Mouse (Mus musculus) spleen, embryonic (tissue): ENCODE results near the gene Lpp.

Experiments used
- CTCF ChIA-PET: fragments of 350-600 bp; sonication (Branson Sonifier 250); formaldehyde crosslinking; loops from one replicate; lab custom pipeline; 2022; lab: Charles Lee

Gene Lpp

GRCm38 (mm10) chr16:24434531-24435114 lies 41.3 kb downstream of the Lpp start:
- CTCF ChIA-PET, result no interaction called here

DNA sequence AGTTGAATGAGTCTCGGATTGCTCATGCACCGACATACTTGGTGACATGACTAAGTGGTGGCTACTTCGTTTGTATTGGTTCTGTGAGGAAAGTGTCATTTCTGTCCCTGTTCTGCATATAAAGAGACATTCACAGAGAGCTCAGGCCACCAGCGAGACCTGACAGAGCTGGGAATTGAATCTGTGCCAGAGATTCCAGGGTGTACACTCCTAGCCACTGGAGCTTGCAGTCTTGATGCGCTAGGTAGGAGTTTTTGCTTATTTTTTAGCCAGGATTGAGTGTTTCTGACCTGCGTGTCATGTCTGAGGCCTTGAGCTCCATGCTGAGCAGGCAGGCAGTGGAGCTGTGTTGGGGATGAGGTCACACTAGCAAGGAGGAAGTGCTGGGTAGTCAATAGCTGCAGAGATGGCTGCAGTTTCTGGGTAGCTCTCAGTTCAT lies 41.8 kb downstream of the Lpp start:
- CTCF ChIA-PET, result no interaction called here

- CTCF ChIA-PET, result no interaction called here
Measured at GRCm38 (mm10) chr16:24438438-24438837, 45.1 kb downstream of the Lpp start.

GRCm38 (mm10) chr16:24441338-24441737 lies 48.0 kb downstream of the Lpp start:
- CTCF ChIA-PET, result no interaction called here

GRCm38 (mm10) chr16:24442500-24443122 lies 49.3 kb downstream of the Lpp start:
- CTCF ChIA-PET, result interaction anchor here (0.6 to 0.7 kb wide), 2 partner anchors 329 to 506 kb away, joined by 3 to 6 read pairs; no protein-coding TSS in a partner anchor

DNA sequence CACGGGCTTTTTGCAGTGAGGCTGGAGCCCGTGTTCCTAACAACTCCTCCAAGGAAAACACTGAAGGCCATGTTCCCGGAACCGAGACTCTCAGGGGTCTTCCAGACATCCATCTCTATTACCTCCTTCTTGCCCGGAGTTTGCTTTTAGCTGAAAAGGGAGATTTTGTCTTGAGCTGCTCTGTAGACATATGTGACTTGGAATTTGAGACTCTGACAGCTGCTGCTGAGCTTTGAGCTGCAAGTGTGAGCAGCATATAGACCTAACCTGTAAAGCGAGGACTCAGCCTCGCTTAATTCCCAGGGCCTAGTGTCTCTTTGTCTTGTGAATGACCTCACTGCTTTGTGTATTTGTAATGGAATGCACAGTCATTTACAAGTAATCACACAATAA lies 49.8 kb downstream of the Lpp start:
- CTCF ChIA-PET, result no interaction called here

DNA sequence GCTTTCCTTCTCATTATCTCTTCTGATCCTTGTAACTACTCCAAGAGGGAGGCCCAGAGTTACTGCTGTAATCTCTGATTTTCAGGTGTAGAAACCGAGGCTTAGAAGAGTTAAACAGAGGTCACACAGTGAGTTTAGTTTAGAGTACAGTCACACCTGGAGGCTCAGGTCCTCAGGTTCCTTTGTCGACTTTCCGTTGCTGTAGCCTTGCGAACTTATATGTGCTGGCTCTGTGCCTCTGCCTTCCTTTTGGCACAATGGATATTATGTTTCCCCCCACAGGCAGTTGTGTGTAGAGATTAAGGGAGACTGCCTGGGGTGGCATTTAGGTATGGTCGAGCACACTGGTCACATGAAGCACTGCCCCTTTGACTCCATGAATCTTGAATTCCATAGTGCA lies 50.2 kb downstream of the Lpp start:
- CTCF ChIA-PET, result no interaction called here

DNA sequence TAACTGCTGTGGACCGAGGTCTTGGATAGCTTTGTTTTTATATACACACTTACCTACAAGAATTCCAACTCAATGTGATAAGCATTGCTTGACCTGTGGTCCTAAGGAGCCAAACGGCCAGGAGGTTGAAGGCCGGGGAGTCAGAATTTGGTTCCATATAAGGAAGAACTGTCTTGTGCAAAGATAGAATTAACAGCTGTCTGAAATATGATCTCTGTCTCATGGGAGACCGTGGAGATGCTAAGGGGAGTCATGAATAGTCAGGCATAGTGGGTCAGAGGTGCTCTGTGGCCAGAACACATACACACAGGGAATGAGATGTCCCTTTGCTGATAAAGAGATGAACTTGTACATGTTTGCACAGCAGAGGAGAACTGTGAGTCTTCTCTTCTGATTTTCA lies 51.5 kb downstream of the Lpp start:
- CTCF ChIA-PET, result no interaction called here

DNA sequence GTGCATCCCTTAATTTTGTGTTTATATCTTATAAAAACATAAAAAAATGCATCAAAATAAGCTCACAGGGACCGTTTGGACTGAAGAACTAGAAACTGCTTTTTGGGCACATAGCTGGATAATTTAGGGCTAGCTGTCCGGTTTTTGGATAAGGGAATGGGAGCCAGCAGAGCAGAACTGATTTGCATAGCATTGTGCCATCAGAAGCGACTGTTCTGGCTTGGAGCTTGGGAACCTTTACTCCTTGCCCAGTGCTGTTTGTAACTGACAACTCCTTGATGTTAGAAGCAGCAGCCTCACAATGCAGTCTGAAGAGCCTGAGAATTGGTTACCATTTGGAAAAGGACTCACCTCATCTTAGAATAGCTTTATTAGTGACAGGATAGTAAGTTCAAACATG lies 52.2 kb downstream of the Lpp start:
- CTCF ChIA-PET, result no interaction called here

GRCm38 (mm10) chr16:24446449-24446848 lies 53.1 kb downstream of the Lpp start:
- CTCF ChIA-PET, result interaction anchor here (0.6 kb wide), 1 partner anchor 414 kb away, joined by 3 read pairs; no protein-coding TSS in a partner anchor

- CTCF ChIA-PET, result no interaction called here
Measured at GRCm38 (mm10) chr16:24447666-24448492, 54.6 kb downstream of the Lpp start.

GRCm38 (mm10) chr16:24448493-24448845 lies 55.2 kb downstream of the Lpp start:
- CTCF ChIA-PET, result no interaction called here

- CTCF ChIA-PET, result interaction anchor here (0.6 kb wide), 1 partner anchor 327 kb away, joined by 3 read pairs; no protein-coding TSS in a partner anchor
Measured at GRCm38 (mm10) chr16:24449806-24450205, 56.5 kb downstream of the Lpp start.

GRCm38 (mm10) chr16:24450256-24450655 lies 56.9 kb downstream of the Lpp start:
- CTCF ChIA-PET, result interaction anchor here (0.5 to 0.6 kb wide), 2 partner anchors 327 to 611 kb away, joined by 3 read pairs; no protein-coding TSS in a partner anchor

DNA sequence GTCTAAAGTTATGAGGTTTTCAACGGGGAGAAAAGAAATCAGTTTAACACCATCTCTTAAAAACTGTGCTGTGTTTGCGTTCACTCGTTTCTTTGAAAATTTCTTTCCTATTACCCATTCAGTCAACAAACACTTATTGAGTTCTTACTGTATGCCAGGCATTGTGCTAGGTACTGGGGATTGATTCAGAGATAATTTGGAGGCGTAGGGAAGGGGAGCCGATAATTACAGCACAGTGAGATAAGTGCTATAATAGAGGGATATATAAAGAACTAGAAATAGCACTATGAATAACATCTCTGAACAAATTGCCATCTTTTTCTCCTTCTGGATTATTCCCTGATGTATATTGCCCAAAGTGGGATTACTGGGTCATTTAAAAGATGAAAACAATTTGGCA lies 57.8 kb downstream of the Lpp start:
- CTCF ChIA-PET, result interaction anchor here (0.6 kb wide), 1 partner anchor 372 kb away, joined by 5 read pairs; no protein-coding TSS in a partner anchor

DNA sequence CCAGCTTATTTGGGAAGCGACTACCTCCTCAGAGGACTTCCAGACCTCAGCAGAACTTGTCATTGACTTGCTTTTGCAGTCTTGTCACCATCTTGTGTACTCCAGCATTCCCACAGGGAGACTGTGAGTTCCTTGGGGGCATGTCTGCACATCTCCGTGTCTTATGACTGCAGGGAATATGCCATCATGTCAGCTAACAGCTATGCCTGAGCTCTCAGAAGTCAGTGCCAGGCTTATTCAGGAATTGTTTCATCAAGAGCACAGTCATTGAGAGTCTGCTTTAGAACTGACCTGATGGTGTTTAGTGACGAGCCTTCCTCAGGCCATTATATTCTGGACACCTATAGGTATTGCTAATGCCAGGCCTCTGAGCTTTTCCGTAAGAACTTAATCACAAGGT lies 60.2 kb downstream of the Lpp start:
- CTCF ChIA-PET, result interaction anchor here (0.7 kb wide), 2 partner anchors 17 to 1114 kb away, joined by 3 to 16 read pairs; no protein-coding TSS in a partner anchor

DNA sequence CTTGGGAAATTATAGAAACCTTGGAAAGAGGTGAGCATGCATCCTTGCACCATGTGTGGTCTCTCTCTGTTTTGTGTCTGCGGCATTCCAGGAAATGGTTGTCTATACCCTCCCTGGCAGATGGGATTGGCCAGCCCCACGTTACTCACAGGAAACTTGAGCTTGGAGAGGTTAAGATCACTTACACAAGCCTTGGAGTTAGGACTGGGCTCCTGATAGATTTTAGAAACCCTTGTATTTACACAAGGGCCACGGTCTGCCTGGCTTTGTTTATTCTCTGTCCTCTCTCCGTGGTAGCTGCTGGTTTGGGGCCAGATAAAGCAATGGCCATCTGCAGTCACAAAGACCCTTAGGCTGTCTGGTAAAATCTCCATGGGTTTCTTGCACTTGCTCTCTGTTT lies 61.2 kb downstream of the Lpp start:
- CTCF ChIA-PET, result no interaction called here

GRCm38 (mm10) chr16:24455361-24455855 lies 62.1 kb downstream of the Lpp start:
- CTCF ChIA-PET, result no interaction called here

DNA sequence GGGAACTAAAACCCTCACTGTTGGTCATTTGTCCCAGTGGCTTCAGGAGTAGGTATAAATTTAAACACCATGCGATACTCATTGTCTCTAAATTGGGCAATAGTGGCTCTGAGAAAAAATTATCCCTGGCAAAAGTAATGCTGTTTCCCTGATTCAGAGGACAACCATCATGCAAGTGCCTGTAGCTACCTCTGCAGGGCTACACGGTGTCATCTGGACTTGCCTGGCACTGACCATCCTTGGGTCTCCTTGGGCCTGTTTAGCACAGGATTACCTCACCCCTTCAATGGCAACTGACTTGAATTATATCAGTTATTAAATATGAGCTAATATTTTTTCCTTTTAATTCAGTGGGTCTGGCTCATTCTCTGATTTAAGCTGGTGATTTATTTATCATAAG lies 70.5 kb downstream of the Lpp start:
- CTCF ChIA-PET, result no interaction called here

DNA sequence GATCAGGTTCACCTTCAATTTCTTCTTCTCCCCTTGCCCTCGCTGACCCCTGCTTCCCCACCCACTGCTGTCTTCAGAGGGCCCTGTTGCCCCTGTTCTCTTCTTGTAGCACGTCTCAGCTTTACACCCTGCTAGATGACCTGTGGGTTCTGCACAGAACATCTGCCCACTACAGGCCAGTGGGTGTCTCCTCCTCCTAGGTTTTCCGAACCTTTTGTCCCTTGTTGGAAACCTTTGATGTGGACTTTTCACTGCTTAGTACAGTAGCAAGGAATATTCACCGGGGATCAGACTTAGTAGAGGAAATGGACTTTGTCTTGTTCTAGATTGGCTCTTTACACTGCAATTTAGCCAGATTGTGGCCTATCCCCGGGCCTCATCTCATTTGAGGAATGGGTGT lies 71.1 kb downstream of the Lpp start:
- CTCF ChIA-PET, result no interaction called here

DNA sequence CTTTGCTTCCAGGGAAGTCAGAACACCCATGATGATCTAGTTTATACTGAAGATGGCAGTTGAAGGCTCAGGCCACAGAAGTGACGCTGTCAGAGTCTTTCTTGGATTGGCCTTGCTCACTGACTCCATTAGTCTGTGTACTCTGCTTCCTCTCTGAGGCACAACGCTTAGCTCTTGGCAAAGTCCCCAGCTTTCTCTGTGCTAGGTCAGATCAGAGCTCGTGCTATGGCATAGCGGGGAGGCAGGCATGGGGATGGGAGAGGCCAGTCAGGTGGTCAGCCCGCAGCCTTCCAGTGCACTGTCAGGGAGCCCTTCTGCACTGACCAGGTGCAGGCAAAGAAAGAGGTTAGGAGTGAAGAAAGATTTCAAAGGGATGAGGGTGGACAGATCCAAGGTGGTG lies 72.3 kb downstream of the Lpp start:
- CTCF ChIA-PET, result no interaction called here
